Mouse (Mus musculus) intestine, embryonic 15.5 days (tissue): Measurements from ENCODE around the gene Ncoa4. TPM values are rescaled to one million over a fixed set of nuclear protein-coding genes. Genes with fewer than 3 reads are reported as not detected.
"Not testable (repeated sequence)": the region's sequence is repeated elsewhere in the genome, so short reads cannot be mapped to it uniquely, and the experiment has no call there.

Experiments
- ATAC-seq: fragments of 200-750 bp; cut with Nextera tagmentation; 2 replicates; pipeline ENCODE4 v1.8.0; 2017; ENCODE audit warnings: moderate TSS enrichment, moderate library complexity
- H3K27ac ChIP-seq: fragments of 300-500 bp; sonication (generic); 2 replicates; pipeline ENCODE4 v1.5.1; 2015; ENCODE audit warnings: mild to moderate bottlenecking, inconsistent platforms
- H3K27me3 ChIP-seq: fragments of 300-500 bp; sonication (generic); replicated peaks from 2 replicates; pipeline ENCODE4 v1.6.1; 2015; ENCODE audit warnings: inconsistent platforms
- H3K36me3 ChIP-seq: fragments of 300-500 bp; sonication (generic); 2 replicates; pipeline ENCODE4 v1.6.1; 2015; ENCODE audit warnings: inconsistent platforms
- H3K4me1 ChIP-seq: fragments of 300-500 bp; sonication (generic); replicated peaks from 2 replicates; pipeline ENCODE4 v1.6.1; 2015; ENCODE audit warnings: inconsistent platforms
- H3K4me2 ChIP-seq: fragments of 300-500 bp; sonication (generic); replicated peaks from 2 replicates; pipeline ENCODE4 v1.6.1; 2015; ENCODE audit warnings: mild to moderate bottlenecking, inconsistent platforms
- H3K4me3 ChIP-seq: fragments of 300-500 bp; sonication (generic); replicated peaks from 2 replicates; pipeline ENCODE4 v1.5.1; 2015; ENCODE audit warnings: inconsistent platforms
- H3K9ac ChIP-seq: fragments of 300-500 bp; sonication (generic); 2 replicates; pipeline ENCODE4 v1.6.1; 2015; ENCODE audit warnings: inconsistent platforms
- H3K9me3 ChIP-seq: fragments of 300-500 bp; sonication (generic); 2 replicates; pipeline ENCODE4 v1.6.1; 2016; ENCODE audit warnings: inconsistent platforms
- whole genome bisulfite sequencing: fragments of 180-500 bp; shearing (Covaris S2); methylation state at CpG from one replicate; pipeline ENCODE4 v1.1.7; 2015; 5-methylcytosine and 5-hydroxymethylcytosine counted together
- polyA plus RNA-seq: library from polyadenylated mRNA; unstranded; fragments of >200 nt; fragmentation: Nextera tagmentation; extraction: Ambion mirVana; gene quantifications from 2 replicates; pipeline ENCODE4 v1.2.1, GENCODE M21; 2015

Gene Ncoa4
- polyA plus RNA-seq, 1 experiment from 2014 or later: 166 TPM

DNA sequence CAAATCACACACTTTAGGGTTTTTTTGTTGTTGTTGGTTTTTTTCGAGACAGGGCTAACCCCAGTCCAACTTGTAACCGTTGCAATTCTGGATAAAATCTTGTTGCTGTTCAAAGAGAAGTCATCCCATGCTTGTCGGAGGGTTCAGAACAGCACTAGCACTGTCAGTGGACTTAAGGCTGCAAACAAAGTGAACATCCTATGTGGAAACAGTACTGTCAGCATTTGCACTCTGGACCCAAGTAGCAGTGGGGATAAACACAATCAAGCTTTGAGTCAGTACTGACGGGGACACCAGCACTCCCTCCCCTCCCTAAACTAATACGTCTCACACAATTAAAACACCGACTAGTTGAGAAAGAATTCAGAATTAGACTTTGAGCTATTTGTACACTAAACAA is 21.2 kb downstream of the Ncoa4 start:
- ATAC-seq: no peak
- Histone ChIP-seq H3K27ac (no peak overlapping the region), H3K4me1 (no peaks in the 10 kb centered on the region), H3K9ac (no peak overlapping the region), H3K9me3 (no peaks in the 10 kb centered on the region), H3K36me3 (peaks cover 20% of the 10 kb centered on the region), H3K4me2 (no peak overlapping the region), H3K4me3 (no peak overlapping the region), H3K27me3 (no peaks in the 10 kb centered on the region)
- 89% methylated on average over 6 of the region's 6 CpGs for WGBS

DNA sequence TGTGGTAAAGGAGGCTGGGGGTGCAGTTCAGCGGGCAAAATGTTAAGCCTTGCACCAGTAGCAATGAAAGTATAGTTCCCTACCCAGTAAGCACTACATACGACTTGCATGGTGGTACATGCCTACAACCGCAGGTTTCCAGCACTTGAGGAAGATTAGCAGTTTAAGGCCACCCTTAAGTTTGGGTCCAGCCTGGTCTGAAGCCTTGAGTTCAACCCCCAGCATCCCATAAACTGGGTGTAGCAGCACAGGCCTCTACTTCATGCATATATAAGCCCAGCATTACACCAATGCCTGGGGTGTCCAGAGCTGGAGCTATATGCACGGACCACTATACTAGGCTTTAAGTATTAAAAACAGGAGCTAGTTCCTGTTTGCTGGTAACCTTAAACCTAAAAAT is 24.2 kb downstream of the Ncoa4 start:
- Histone ChIP-seq H3K27me3 (no peaks in the 10 kb centered on the region), H3K4me3 (no peak overlapping the region), H3K9ac (no peak overlapping the region), H3K27ac (no peak overlapping the region), H3K9me3 (no peaks in the 10 kb centered on the region), H3K4me1 (no peaks in the 10 kb centered on the region), H3K4me2 (no peak overlapping the region), H3K36me3 (peaks cover 27% of the 10 kb centered on the region)
- WGBS: 92% methylated on average over 4 of the region's 4 CpGs
- ATAC-seq: no peak

GRCm38 (mm10) chr14:32190627-32191391 is 31.1 kb downstream of the Ncoa4 start:
- Histone ChIP-seq H3K4me3 (no peak overlapping the region), H3K27me3 (no peaks in the 10 kb centered on the region), H3K4me2 (no peak overlapping the region), H3K9me3 (no peaks in the 10 kb centered on the region), H3K4me1 (no peaks in the 10 kb centered on the region), H3K27ac (no peak overlapping the region), H3K9ac (no peak overlapping the region), H3K36me3 (peaks cover 7% of the 10 kb centered on the region)
- 62% methylated on average over 6 of the region's 6 CpGs for WGBS
- peak; percentile 89 for ATAC-seq

DNA sequence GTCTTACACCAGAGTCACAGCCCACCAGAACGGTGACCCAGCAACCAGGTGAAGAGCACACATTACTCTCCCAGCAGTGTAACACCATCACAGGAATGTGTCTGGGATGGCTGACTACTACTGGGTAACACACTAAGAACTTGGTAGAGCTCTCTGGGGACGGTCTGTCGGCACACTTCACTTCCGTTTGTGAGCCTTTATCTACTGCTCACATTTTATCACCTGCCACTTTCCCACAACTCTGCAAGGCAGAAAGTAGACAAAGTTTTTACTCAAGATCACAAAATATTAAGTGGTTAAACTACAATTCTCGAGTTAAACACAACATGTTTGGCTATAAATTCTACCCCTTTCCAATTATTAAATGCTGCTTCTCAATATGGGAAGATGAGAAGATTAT is 32.3 kb downstream of the Ncoa4 start:
- 68% methylated on average over 5 of the region's 5 CpGs for WGBS
- Histone ChIP-seq H3K4me3 (no peak overlapping the region), H3K4me1 (no peaks in the 10 kb centered on the region), H3K36me3 (peaks cover 9% of the 10 kb centered on the region), H3K27me3 (no peaks in the 10 kb centered on the region), H3K27ac (no peak overlapping the region), H3K9ac (no peak overlapping the region), H3K9me3 (no peaks in the 10 kb centered on the region), H3K4me2 (no peak overlapping the region)
- ATAC-seq: no peak

DNA sequence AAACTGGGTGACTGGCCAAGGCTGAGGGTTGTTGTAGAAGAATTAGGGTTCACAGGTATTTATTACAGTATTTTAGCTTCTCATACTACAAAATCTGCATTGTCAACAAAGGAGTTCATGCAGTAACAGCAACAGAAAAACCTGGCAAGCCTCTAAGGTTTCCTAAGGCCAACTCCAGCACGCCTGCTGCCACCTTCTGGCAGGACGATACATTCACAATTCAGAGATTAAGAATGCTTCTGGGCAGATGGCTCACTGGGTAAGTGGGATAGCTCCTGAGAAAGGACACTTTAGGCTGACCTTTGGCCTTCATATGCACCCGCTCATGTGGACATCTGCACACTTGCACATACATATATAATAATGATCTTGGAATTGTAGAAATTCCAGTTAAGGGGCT is 32.8 kb downstream of the Ncoa4 start:
- ATAC-seq: peak; percentile 40; the same call in 1 of the 2 replicates
- Histone ChIP-seq H3K27me3 (no peaks in the 10 kb centered on the region), H3K4me1 (no peaks in the 10 kb centered on the region), H3K4me3 (no peak overlapping the region), H3K27ac (no peak overlapping the region), H3K9me3 (no peaks in the 10 kb centered on the region), H3K9ac (no peak overlapping the region), H3K36me3 (peaks cover 12% of the 10 kb centered on the region), H3K4me2 (no peak overlapping the region)
- WGBS: 39% methylated on average over 3 of the region's 3 CpGs

DNA sequence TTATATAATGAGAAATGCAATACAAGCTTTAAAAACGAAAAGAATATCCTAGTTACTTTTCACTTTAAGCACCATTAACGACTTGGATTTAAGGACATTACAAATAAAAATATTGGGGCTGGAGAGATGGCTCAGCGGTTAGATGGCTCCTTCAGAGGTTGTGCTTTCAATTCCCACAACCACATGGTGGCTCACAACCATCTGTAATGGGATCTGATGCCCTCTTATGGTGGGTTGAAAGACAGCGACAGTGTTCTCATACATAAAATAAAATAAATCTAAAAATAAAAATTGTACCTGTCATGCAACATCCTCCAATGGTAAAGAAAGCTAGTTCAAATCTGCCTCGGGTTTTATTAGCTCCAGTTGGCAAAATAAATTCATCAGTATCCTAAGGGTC is 33.9 kb downstream of the Ncoa4 start:
- H3K4me1 ChIP-seq, H3K9me3 ChIP-seq, H3K27ac ChIP-seq, H3K4me3 ChIP-seq, H3K9ac ChIP-seq, ATAC-seq, H3K36me3 ChIP-seq, H3K4me2 ChIP-seq, H3K27me3 ChIP-seq: not testable (repeated sequence)
- 82% methylated on average over 5 of the region's 5 CpGs for WGBS

- Histone ChIP-seq H3K9ac (peak overlapping the region; percentile 90), H3K4me2 (peak overlapping the region; percentile 61), H3K9me3 (no peaks in the 10 kb centered on the region), H3K27ac (peak overlapping the region; percentile 15; the same call in 1 of the 2 replicates), H3K27me3 (no peaks in the 10 kb centered on the region), H3K36me3 (peaks cover 7% of the 10 kb centered on the region), H3K4me3 (peak overlapping the region; percentile 85), H3K4me1 (peaks cover 16% of the 10 kb centered on the region)
- under 1% methylated on average over 26 of the region's 26 CpGs for WGBS
- ATAC-seq: peak; percentile 63
Observed at GRCm38 (mm10) chr14:32201354-32201753, 41.7 kb downstream of the Ncoa4 start.

DNA sequence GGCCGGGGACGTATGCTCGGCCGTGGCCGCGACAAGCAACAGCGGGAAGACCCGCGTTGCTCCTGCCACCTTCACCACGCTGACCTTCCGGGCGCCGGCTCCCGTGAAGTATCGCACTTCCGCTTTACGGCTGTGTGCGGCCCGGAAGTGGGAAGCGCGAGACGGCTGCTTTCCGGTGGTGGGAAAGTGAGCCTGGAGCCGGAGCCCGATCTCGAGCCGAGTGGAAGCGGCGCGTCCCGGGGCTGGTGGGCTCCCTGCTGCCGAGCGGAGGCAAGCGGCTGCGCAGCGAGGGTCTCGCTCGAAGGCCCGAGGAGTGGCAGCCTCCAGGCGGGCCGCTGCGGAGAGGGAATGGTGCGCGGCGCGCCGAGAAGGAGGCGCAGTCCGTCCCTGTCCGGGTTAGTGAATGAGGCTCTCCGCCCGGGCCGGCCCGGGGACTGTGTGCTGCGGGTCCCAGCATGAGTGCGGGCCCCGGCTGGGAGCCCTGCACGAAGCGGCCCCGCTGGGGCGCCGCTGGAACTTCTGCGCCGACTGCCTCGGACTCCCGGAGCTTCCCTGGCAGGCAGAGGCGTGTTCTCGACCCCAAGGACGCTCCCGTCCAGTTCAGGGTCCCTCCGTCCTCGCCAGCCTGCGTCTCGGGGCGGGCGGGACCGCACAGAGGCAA is 42.3 kb downstream of the Ncoa4 start, which contains the start of the genes Timm23 and Parg:
Timm23 (minus strand) TSS at position 108 of the 661 bp plus-strand sequence.
Parg (plus strand) TSS at position 159 of the 661 bp plus-strand sequence.
- WGBS: under 1% methylated on average over 73 of the region's 77 CpGs
- H3K9ac ChIP-seq: peak within 1 kb of the TSS; percentile 90

GRCm38 (mm10) chr14:32226601-32227000 is 66.9 kb downstream of the Ncoa4 start:
- Histone ChIP-seq H3K9me3 (no peaks in the 10 kb centered on the region), H3K27me3 (no peaks in the 10 kb centered on the region), H3K4me3 (no peak overlapping the region), H3K9ac (no peak overlapping the region), H3K4me1 (no peaks in the 10 kb centered on the region), H3K27ac (no peak overlapping the region), H3K36me3 (no peaks in the 10 kb centered on the region), H3K4me2 (no peak overlapping the region)
- no peak for ATAC-seq

More for the DNA sequence above, 42.3 kb downstream of the Ncoa4 start, which contains the start of the genes Timm23 and Parg:
- H3K4me2 ChIP-seq: peak within 1 kb of the TSS; percentile 77
- peak within 1 kb of the TSS; percentile 85 for H3K4me3 ChIP-seq
- no peaks in the 10 kb centered on the region for H3K9me3 ChIP-seq
- no peaks in the 10 kb centered on the region for H3K27me3 ChIP-seq
- peak within 1 kb of the TSS; percentile 65 for H3K27ac ChIP-seq
- peak; percentile 97 for ATAC-seq
- peaks cover 16% of the 10 kb centered on the region for H3K4me1 ChIP-seq
- H3K36me3 ChIP-seq: peaks cover 5% of the 10 kb centered on the region

- no peaks in the 10 kb centered on the region for H3K9me3 ChIP-seq
- no peak overlapping the region for H3K4me2 ChIP-seq
- H3K9ac ChIP-seq: no peak overlapping the region
- 0% methylated on average over 2 of the region's 2 CpGs for WGBS
- H3K4me3 ChIP-seq: no peak overlapping the region
- H3K27ac ChIP-seq: no peak overlapping the region
- no peaks in the 10 kb centered on the region for H3K4me1 ChIP-seq
- H3K27me3 ChIP-seq: no peaks in the 10 kb centered on the region
- ATAC-seq: no peak
- H3K36me3 ChIP-seq: no peaks in the 10 kb centered on the region
Observed at GRCm38 (mm10) chr14:32228996-32229395, 69.3 kb downstream of the Ncoa4 start.
